Mouse (Mus musculus): ENCODE measurements around the gene Fcgr3. TPM values are rescaled to one million over a fixed set of nuclear protein-coding genes. Genes with fewer than 3 reads are reported as not detected.
"Not testable (repeated sequence)": the region's sequence is repeated elsewhere in the genome, so short reads cannot be mapped to it uniquely, and the experiment has no call there.

Gene Fcgr3
- total RNA-seq (2021): 10 to 100 TPM in 1 of 2 experiments, 1 to 10 TPM in 1; 9.8 to 10.4 TPM
- long read RNA-seq, experiment 1, transcript Fcgr3-201 (5 exons, 1,347 nt): major isoform, 9 of 17 reads
- long read RNA-seq, experiment 1, partial matches to known transcripts: 3 of 17 reads
- long read RNA-seq, experiment 1, other reads (novel, unspliced or antisense): 2 of 17 reads
- long read RNA-seq, experiment 2, partial matches to known transcripts: 1 of 1 reads
- long read RNA-seq, experiment 2, other reads (novel, unspliced or antisense): 0 of 1 reads

DNA sequence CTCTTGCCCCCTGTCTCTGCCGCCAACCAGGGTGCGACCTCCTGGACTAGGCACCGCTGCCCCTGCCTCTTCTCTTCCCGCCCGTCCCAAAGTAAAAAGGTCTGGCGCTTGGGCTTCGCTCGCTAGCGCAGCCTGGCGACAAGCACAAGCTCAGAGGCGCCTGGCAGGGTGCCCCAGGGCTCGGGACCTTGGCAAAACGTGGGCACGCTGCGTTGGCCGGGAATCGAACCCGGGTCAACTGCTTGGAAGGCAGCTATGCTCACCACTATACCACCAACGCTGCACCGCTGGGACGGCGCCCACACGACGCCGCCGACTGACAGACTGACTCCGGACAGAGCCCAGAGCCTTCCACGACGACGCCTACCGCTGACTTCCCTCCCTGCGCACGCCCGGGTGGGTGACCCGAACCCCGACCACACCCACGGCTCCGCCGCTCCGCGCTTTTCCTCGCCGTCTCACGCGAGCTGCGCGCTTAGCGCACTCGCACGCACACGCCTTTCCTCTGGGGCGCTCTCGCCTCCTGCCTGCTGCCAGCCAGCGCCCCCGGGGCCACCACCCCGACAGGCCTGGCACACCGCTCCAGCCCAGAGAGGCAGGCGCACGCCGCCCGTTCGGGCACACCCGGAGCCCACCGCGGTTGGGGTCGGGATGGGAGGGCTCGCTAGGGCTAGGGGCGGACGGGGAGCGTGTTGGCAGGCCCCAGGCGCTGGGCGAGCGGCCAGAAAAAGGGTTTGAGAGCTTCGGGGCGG is at the start of gene Fcgr3:
Fcgr3 (minus strand) TSS at position 445 of the 752 bp plus-strand sequence.
- DNase-seq: peak; percentile 91

DNA sequence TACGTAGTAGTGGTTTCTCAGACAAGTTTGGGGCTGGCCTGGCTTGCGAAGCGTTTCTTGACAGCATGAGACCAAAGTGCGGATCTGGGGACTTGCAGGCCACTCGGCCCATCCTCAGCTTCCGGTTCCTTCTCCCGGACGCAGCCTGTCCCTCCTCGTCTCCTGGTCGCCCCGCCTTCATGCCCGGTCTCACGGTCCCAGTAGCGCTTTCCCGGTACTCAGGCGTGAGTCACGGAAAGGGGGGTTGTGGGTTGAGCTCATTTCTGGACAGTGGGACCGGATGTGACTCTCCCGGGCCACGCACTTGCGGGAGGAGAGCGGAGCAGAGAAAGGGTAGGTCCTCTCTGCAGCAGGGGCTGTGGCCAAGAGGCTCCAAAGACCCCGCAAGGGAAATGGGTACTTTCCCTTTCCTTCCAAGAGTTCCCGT is 49.2 kb upstream of the Fcgr3 start, which contains the start of gene Cfap126:
Cfap126 (plus strand) TSS at position 46 of the 427 bp plus-strand sequence.
- DNase-seq: peak; percentile 90

DNA sequence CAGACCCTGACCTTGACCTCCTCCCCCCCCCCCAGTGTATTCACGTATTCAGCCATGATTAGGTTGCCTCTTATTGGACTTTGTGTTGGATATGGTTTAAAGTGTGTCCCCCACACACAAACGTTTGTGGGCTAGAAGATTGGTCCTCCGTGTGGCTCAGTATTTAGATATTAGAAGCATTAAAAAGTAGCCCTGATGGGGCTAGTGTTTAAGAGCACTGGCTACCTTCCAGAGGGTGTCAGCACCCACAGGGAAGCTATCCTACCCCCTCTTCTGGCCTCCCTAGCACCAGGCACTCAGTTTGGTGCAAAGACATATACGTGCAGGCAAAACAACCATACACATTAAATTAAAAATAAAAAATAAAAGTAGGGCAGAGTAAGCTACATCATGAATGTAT is 48.3 kb upstream of the Fcgr3 start:
- no peak for DNase-seq

DNA sequence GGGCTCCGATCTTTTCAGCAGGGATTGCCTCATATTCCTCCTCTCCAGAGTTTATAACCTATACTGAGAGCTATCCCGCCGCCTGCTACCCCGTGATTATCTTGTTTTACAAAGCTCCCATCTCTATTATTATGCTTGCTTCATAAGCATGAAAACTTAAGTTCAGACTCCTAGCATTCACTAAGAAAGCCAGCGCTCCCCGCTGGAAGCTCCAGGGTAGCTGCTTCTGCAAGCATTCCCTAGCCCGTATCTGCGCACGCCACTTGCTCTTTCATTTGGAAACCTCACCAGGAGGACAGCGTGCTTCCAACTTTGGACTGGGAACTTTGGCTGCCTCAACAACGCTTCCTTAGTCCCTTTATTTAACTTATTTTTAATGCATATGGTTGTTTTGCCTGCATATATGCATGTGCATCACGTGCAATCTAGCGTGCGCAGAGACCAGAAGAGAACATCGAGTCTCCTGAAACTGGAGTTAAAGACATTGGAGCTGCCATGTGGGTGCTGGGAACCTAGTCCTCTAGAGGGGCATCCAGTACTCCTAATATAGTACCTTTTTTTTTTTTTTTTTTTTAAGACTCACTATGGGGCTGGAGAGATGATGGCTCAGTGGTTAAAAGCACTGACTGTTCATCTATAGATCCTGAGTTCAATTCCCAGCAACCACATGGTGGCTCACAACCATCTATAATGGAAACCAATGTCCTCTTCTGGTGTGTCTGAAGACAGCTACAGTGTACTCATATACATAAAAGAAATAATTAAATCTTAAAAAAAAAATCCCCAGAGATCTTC is 47.2 kb upstream of the Fcgr3 start:
- peak; percentile 71 for DNase-seq

DNA sequence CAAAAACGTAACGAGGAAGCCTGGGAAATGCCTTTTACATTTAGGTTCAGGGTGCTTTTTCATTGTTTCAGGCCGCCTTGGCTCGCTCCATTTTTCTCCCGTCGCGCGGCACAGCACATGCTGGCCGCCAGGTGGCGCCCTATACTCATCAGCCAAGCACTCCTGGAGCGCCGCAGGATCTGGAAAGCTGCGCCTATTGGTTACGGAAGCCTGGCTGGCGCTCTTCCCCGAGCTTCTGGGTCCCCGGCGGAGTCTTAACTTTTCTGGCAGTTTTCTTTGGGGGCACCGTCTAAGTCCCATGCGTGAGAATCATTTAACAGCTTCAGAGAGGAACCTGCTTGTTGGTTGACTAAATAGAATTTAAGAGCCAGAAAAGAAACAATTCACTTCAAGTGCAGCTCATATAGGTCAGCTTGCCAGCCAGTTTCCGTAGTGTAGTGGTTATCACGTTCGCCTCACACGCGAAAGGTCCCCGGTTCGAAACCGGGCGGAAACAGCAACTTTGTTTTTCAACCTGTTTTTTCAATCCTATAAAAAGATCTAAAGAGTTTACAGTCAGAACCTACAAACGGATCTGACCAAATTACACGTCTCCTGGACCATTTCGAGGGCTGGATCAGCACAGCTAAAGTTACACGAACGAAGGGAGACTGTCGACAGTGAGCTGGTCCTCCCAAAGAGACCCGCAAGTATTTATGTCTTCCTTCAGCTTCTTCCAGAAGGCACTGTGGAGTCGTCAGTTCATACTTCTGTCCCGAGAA is 46.5 kb upstream of the Fcgr3 start:
- peak; percentile 93 for DNase-seq

DNA sequence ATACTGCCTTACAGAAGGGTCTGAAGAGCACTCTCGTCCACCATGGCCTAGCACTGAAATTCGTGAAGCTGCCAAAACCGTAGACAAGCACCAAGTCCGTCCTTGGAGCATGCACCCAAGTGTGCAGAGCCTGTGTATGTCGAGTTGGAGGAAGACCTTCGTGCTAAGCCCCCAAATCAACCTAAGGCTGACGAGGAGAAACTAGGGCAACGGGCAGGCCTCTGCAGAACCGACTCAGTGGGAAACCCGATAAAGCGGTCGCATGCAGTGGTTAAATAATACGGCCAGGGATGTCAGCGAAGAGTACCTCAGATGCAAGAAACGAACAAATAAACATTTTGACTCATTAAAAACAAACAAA is 45.9 kb upstream of the Fcgr3 start:
- DNase-seq: no peak

DNA sequence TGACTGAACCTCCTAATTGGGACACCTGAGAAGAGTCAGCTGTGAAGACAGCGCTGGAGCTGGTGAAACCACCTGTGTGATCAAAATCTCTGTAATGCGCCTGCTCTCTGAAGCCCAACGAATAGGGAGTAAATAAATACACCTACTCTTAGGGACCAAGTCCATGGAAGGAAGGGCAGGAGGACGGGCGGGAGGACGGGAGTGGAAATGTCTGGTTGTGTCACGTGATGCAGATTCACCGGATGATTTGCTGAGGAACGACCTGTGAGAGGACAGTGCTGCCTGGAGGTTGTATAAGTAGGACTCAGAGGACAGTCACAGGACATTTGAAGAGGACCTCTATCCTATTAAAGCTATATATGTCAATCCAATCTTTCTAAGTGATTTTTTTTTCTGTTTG is 44.9 kb upstream of the Fcgr3 start:
- DNase-seq: no peak

DNA sequence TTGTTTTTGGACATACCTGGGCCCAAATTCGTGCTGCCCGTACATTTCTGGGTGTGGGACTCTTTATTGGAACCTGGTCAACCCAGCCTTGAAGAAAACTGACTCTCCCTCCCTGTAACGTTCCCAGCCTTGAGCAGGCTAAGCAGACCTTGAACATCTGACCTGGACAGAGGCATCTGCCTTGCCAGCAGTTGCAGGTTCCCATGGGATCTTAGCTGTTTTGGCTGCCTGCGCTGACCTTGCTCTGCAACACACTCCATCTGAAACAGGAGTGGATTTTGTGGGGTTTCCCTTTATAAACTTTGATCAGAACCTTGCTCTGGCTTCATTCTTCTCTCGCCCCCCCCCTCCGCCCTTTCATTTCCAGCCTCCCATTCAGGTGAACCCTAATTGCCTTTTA is 40.5 kb upstream of the Fcgr3 start:
- peak; percentile 65 for DNase-seq

DNA sequence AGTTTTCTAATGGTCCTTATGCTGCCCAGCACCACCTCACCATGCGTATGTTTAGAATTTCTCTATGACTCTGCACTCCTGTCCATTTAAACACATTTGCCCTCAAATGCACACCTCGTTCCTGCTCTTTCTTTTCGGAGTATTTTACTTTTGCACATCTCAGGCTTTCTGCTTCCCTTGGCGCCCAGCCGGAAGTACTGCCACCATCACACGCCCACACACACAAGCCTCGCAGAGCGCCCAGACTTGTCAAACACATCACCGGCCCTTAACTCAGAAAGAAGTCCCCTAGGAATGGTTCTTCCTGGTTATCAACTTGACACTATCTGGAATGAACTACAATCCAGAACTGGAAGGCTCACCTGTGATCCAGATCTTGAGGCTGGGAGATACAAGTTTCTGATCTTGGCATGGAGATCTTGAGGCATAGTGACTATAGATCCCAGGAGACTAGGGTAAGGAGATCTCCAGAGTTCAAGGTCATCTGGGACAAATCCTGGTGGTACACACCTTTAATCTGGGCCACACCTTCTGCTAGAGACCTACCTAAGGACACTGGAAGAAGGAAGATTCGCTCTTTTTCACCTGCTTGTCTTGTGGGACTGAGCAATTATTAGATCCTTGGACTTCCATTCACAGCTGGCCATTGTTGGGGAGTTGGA is 38.6 kb upstream of the Fcgr3 start:
- no peak for DNase-seq

DNA sequence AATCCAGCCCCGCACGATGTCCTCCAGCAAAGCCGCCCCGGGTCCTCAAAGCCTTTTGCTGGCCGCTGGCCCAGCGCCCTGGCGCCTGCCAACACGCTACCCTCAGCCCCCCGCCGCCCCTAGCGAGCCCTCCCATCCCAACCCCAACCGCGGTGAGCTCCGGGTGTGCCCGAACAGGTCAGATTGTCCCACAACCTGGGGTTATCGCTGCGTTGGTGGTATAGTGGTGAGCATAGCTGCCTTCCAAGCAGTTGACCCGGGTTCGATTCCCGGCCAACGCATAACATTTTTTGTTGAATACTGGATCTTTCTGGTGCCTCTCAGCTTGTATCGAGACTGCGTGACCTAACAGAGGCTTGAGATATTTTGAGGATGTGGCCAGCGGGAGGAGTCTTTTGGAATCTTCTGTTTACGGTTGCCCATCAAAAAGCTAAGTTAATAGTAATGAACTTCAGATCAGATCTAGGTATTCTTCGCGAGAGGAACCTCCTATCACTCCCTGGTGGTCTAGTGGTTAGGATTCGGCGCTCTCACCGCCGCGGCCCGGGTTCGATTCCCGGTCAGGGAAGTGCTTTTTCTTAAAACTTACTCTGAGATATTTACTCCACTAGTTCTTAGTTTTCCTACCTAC is 37.9 kb upstream of the Fcgr3 start:
- DNase-seq: peak; percentile 91

DNA sequence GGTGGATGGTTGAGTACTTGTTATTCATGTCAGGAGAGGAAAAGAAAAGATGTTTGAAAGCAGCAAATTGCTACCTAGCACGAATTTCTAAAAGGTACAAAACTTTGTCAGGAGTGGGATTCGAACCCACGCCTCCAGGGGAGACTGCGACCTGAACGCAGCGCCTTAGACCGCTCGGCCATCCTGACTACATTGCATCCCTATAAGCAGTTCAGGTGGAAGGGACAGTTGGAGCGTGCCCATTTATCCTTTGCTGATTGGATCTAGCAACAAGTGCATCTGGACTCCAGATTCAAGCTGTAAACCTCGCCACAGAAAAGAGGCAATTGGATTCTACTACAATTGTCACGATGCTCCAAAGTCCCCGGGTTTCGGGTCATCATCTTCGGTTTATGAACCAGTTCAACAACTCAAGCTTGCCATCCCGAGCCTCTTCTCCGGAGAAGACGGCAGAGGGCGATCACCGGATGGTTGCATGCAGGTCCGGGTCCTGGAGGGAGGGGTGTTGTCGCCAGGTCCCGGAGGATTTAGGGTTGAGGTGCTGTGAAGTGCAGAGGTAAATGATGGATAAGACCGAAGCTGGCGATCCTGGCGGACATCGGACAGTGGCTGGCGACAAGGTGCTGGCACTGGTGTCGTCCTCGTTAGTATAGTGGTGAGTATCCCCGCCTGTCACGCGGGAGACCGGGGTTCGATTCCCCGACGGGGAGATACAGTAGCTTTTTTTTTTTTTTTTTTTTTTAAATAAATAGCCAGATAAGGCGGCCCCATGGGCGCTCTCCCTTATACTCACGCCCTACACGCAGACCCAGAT is 37.2 kb upstream of the Fcgr3 start:
- peak; percentile 95 for DNase-seq

DNA sequence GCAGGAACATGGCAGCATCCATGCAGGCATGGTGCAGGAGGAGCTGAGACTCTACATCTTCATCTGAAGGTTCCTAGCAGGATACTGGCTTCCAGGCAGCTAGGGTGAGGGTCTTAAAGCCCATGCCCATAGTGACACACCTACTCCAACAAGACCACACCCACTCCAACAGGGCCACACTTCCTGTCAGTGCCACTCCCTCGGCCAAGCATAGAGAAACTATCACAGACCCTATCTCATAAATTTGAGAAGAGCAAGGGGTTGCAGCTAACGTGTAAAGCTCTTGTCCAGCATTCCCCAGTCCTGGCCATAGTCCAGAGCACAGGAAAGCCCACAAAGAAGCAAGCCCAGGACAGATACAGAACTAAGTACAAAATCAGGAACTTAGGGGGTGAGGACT is 36.3 kb upstream of the Fcgr3 start:
- DNase-seq: no peak

DNA sequence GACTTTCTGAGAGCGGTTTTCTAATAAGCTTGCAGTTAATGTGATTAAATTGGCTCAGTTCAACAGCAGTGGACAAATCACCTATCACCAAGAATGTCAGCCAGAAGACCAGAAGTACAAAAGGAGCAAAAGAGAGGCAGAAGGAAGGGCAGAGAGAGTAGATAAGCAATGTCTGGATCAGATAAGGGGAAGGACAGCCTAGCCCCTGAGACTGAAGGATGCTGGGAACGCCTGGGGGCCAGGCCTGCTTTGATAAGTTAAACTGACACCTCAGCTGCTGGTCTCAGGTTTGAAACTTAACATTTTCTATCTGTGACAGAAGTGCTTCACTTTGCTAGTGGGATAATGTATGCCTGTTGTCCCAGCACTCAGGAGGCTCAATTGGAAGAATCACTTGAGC is 32.9 kb upstream of the Fcgr3 start:
- no peak for DNase-seq

DNA sequence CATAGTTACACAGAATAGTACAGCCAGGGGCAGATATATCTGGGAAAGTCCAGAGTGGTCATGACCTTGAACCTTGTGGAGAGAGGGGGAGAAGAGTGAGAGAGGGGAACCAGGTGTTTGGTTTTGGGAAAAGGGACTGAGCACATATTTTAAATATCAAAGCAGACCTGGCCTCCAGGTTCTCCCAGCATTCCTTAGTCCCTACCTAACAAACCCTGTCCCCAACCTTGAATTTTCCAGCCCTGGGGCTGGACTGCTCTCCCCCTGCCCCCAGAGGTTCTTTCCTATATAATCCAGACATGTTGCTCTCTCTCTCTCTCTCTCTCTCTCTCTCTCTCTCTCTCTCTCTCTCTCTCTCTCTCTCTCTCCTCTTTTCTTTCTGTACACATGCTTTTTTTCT is 32.4 kb upstream of the Fcgr3 start:
- DNase-seq: no peak

DNA sequence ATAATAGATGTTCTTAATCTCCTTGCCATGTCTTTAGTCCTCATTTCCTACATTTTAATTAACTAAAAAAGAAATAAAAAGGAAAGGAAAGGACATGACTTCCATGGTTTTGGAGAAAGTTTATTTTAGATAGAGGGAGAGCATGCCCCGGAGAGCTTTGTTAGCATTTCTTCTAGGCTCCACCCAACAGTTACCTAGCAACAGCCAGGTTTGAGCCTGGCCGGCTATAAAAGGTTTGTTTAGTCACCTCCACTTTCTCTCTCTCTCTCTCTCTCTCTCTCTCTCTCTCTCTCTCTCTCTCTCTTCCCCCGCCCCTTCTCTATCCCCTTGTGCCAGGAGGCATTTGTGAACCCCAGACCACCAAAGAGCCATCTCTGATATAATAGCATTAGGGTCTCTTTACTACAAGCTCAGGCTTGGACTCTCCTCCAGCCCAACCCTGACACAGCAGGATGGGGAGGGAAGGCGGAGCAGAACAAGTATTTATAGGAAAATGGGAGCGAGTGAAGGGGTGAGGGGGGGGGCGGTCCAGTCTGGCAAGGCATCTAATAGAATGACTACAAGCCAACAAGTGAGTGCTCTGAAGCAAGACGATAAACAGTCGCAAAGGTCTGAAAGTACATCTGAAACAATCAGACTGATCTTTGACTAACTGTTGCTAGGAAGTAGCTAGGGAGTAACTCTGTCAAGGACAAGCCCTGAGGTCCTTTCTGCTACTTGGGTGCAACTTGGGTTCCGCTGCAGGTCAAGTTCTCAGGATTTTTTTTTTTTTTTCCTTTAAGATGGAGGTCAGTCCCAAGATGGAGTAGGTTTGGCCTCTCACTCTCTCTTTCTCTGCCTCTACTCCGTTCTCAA is 31.6 kb upstream of the Fcgr3 start:
- DNase-seq: no peak

DNA sequence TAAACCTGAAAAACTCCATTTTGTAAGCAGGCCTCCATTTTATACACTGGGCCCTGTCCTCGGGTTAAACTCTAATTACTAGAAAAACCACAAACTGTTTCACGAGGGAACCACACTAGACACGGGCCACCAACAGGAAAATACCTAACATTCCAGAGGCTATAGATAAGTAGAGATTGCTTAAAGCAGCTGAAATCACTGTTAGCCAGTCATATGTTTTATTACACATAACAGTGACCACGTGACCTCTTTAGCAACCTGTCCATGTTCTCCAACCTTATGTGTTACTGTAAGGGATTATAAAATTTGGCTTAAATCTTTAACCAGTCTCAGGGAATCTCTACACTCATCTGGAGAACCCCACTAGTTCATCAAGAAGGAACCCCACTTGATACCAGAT is 29.7 kb upstream of the Fcgr3 start:
- DNase-seq: no peak

DNA sequence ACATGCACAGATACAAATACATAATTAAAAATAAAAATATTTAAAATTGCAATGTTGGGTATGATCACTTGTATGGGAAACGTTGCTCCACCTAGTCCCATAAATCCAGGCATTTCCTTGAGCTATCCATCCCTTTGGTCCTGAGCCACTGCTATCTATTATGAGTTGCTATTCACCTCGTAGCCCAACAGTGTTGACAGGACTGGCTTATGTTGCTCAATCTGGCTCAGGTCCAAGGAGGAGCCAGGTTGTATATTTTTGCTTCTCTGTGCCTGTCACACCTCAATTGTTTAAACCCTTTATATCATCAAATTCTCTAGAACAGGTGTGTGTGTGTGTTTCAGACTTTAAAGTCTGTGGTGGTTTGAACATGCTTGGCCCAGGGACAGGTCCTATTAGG is 26.0 kb upstream of the Fcgr3 start:
- DNase-seq: no peak

DNA sequence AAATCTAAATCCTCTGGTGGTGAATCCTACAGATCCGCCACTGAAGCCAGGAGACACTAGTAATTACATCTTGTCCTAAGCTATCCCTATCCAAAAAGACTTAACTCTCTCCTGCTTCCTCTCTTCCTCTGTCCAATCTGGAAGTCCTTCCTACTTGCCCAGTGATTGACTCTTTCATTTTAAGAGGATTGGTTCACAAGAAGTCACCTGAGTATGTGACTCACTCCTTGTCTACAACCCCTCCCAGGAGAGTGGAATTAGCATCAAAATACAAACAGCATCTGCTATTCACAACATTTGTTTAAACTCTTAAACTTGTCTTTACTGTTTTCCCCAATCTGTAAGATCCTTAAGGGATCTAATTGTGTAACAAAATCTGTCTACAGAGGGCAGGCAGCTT is 25.2 kb upstream of the Fcgr3 start:
- DNase-seq: no peak

DNA sequence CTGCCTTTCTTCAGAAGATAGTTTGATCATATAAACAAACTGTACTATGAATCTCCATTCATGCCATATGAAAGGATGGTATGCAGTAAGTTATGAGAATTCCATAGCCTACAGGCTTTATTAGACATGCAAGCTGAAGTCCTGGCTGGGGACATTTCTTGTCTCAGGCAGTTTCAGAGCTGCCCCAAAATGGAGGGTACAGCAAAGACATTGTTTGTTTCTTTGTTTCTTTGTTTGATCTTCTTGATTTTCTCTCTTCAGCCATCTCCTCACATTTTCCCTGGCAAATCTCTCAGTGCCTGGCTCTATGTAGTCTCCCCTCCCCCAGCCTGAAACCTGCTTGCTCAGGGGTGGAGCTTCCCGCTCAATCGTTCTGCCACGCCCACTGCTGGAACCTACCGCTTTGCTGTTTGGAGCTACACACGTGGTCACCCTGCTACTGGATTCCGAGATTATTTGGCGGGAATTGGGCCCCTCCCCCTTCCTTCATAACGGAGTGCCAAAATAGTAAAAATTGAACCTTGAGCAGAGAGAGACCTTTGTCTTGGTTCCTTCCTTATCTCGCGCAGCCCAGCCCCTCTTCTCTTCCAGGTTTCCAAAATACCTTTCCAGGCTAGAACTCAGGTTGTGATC is 23.6 kb upstream of the Fcgr3 start:
- not testable (repeated sequence) for DNase-seq

Measured in adrenal gland, postnatal 10 days (tissue).